Mouse (Mus musculus): ENCODE measurements at regions not wholly inside any gene's neighbourhood (a gene's known extent, or its start where the extent isn't known, plus 50 kb on each side); places are given as distances from the start of the nearest gene placed in this dataset.

DNA sequence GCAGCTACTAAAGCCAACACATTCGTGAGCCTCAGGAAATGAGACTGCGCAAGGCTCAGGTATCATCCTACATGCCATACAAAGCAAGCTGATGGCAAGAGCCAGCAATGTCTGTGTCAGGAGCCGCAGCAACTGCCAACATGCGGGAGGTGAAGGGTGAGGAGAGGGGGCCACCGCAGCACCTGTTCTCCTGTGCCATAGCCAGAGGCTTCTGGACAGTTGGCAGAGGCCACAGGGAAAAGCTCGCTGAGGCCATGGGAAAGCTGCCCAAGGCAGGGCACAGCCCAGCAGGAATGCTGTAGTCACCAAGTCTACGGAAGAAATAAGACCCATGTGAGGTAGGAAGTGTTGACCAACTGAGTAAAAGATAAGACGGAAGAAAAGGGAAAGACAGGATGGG lies 149.1 kb upstream of the Runx1 start:
- TF ChIP-seq CTCF (IDR thresholded peaks at IDR 0.05) (no peak), EP300 (IDR thresholded peaks at IDR 0.05) (no peak)

Data from lung, postnatal 0 days (tissue).